Mouse (Mus musculus) intestine, embryonic 15.5 days (tissue): Measurements from ENCODE around the gene Ube2c. TPM values are rescaled to one million over a fixed set of nuclear protein-coding genes. Genes with fewer than 3 reads are reported as not detected.

Experiments used
- ATAC-seq: fragments of 200-750 bp; cut with Nextera tagmentation; 2 replicates; pipeline ENCODE4 v1.8.0; 2017; ENCODE audit warnings: moderate TSS enrichment, moderate library complexity
- H3K27ac ChIP-seq: fragments of 300-500 bp; sonication (generic); 2 replicates; pipeline ENCODE4 v1.5.1; 2015; ENCODE audit warnings: mild to moderate bottlenecking, inconsistent platforms
- H3K27me3 ChIP-seq: fragments of 300-500 bp; sonication (generic); replicated peaks from 2 replicates; pipeline ENCODE4 v1.6.1; 2015; ENCODE audit warnings: inconsistent platforms
- H3K36me3 ChIP-seq: fragments of 300-500 bp; sonication (generic); 2 replicates; pipeline ENCODE4 v1.6.1; 2015; ENCODE audit warnings: inconsistent platforms
- H3K4me1 ChIP-seq: fragments of 300-500 bp; sonication (generic); replicated peaks from 2 replicates; pipeline ENCODE4 v1.6.1; 2015; ENCODE audit warnings: inconsistent platforms
- H3K4me2 ChIP-seq: fragments of 300-500 bp; sonication (generic); replicated peaks from 2 replicates; pipeline ENCODE4 v1.6.1; 2015; ENCODE audit warnings: mild to moderate bottlenecking, inconsistent platforms
- H3K4me3 ChIP-seq: fragments of 300-500 bp; sonication (generic); replicated peaks from 2 replicates; pipeline ENCODE4 v1.5.1; 2015; ENCODE audit warnings: inconsistent platforms
- H3K9ac ChIP-seq: fragments of 300-500 bp; sonication (generic); 2 replicates; pipeline ENCODE4 v1.6.1; 2015; ENCODE audit warnings: inconsistent platforms
- H3K9me3 ChIP-seq: fragments of 300-500 bp; sonication (generic); 2 replicates; pipeline ENCODE4 v1.6.1; 2016; ENCODE audit warnings: inconsistent platforms
- WGBS: fragments of 180-500 bp; shearing (Covaris S2); methylation state at CpG from one replicate; pipeline ENCODE4 v1.1.7; 2015; 5-methylcytosine and 5-hydroxymethylcytosine counted together
- polyA plus RNA-seq: library from polyadenylated mRNA; unstranded; fragments of >200 nt; fragmentation: Nextera tagmentation; extraction: Ambion mirVana; gene quantifications from 2 replicates; pipeline ENCODE4 v1.2.1, GENCODE M21; 2015

Gene Ube2c
- polyA plus RNA-seq, 1 experiment from 2014 or later = 431 TPM

DNA sequence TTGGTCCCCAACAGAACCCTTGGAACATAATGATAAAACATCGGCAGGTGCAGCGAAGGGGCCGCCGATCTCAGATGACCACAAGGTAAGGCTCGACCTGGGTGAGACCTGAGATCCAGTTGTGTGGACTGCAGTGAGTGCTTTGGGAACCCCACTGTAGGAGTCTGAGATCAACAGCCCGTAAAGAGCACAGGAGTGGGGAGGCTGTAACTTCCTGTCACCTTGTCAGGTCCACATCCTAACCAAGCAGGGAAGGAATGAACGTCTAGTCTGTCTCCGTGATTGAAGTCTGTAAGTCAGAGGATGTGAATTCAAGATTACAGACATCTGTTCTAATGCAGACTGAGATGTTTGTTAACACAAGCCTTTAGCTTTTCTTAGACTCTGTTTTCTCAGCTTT is 23.0 kb upstream of the Ube2c start:
- Histone ChIP-seq H3K9ac (peak overlapping the region; percentile 90), H3K4me2 (peak overlapping the region; percentile 66), H3K4me1 (peaks cover 16% of the 10 kb centered on the region), H3K36me3 (peaks cover 4% of the 10 kb centered on the region; the same call in 1 of the 2 replicates), H3K9me3 (no peaks in the 10 kb centered on the region), H3K4me3 (peak overlapping the region; percentile 84), H3K27me3 (no peaks in the 10 kb centered on the region), H3K27ac (no peak overlapping the region)
- WGBS = 41% methylated on average over 8 of the region's 8 CpGs
- no peak for ATAC-seq

DNA sequence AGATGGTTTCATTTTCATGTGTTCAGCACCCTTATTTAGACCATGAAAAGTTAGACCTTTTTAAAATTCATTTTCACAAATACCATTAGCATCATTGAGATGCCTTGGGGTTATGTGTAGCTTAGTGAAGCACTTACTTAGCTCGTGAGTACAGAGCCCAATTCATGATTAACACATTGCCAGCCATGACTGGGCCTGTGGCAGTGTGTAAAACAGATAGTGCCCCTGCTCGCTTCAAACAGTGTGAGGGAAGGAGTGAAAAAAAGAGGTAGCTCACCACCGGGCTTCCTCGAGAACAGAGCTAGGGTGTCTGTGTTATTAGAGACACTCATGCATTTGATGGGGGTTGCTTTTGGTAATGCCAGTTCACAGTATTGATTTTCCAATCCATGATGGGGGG is 21.5 kb upstream of the Ube2c start:
- H3K36me3 ChIP-seq = peaks cover 6% of the 10 kb centered on the region; the same call in 1 of the 2 replicates
- no peak overlapping the region for H3K27ac ChIP-seq
- ATAC-seq = no peak
- WGBS = 88% methylated on average over 4 of the region's 4 CpGs
- H3K9ac ChIP-seq = no peak overlapping the region
- peaks cover 16% of the 10 kb centered on the region for H3K4me1 ChIP-seq
- H3K4me2 ChIP-seq = no peak overlapping the region
- H3K4me3 ChIP-seq = no peak overlapping the region
- no peaks in the 10 kb centered on the region for H3K27me3 ChIP-seq
- no peaks in the 10 kb centered on the region for H3K9me3 ChIP-seq

DNA sequence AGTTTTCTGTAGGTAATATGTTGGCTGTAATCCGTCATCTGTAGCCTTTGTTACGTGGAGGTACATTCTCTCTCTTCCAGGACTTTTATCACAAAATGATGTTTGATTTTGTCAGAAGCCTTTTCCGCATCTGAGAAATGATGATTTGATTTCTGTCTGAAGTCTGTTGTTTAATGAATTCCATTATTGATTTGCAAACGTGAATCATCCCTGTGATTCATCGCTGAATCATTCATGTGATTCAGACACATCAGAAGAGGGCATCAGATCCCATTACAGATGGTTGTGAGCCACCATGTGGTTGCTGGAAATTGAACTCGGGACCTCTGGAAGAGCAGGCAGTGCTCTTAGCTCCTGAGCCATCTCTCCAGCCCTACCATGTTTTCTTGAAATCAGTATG is 20.7 kb upstream of the Ube2c start:
- H3K36me3 ChIP-seq = peaks cover 12% of the 10 kb centered on the region
- H3K4me3 ChIP-seq = no peak overlapping the region
- 88% methylated on average over 6 of the region's 6 CpGs for WGBS
- no peaks in the 10 kb centered on the region for H3K9me3 ChIP-seq
- no peak overlapping the region for H3K4me2 ChIP-seq
- no peaks in the 10 kb centered on the region for H3K27me3 ChIP-seq
- H3K4me1 ChIP-seq = peaks cover 16% of the 10 kb centered on the region
- ATAC-seq = no peak
- H3K9ac ChIP-seq = no peak overlapping the region
- H3K27ac ChIP-seq = no peak overlapping the region

DNA sequence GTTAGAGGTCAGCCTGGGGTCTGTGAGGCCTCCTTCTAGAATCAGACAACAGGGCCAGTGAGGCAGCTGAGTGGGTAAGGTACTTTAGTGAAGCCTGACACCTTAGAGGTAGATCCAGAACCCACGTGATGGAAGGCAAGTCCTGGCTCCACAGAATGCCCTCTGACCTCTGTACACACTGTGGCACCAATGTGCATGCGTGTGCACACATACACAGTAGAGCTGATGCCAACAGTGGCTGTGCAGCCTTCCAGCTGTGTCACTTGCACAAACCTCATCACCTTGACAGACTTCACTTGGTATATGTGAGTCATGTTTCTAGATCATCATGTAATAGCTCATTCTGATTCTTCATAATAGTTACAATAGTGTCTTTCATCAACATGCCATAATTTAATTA is 17.2 kb upstream of the Ube2c start:
- Histone ChIP-seq H3K4me3 (no peak overlapping the region), H3K9ac (no peak overlapping the region), H3K36me3 (peaks cover 43% of the 10 kb centered on the region), H3K4me1 (0 out of 2 replicates have a peak, but pooled peaks cover 1% of the 10 kb centered on the region), H3K9me3 (no peaks in the 10 kb centered on the region), H3K4me2 (no peak overlapping the region), H3K27ac (no peak overlapping the region), H3K27me3 (no peaks in the 10 kb centered on the region)
- 88% methylated on average over 2 of the region's 2 CpGs for WGBS
- no peak for ATAC-seq

DNA sequence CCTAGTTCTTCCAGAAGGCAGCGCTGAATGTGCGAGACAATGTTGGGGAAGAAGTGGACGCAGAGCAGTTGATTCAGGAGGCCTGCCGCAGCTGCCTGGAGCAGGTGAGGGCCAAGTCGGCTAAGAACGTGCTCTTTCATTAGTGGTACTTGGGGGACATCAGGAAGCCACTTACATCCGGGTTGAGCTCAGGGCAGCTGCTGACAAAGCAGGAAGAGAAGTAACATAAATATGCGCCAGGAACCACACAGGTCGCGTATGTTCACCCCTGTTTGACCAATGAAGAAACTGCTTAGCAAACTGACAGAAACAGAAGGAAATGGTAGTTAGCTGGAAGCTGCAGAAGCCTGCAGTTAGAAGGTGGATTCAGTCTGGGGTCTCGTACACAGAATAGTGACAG is 15.6 kb upstream of the Ube2c start:
- Histone ChIP-seq H3K9ac (no peak overlapping the region), H3K27me3 (no peaks in the 10 kb centered on the region), H3K36me3 (peaks cover 50% of the 10 kb centered on the region), H3K4me2 (no peak overlapping the region), H3K9me3 (no peaks in the 10 kb centered on the region), H3K4me1 (no peaks in the 10 kb centered on the region), H3K27ac (no peak overlapping the region), H3K4me3 (no peak overlapping the region)
- ATAC-seq = no peak
- 77% methylated on average over 11 of the region's 11 CpGs for WGBS

DNA sequence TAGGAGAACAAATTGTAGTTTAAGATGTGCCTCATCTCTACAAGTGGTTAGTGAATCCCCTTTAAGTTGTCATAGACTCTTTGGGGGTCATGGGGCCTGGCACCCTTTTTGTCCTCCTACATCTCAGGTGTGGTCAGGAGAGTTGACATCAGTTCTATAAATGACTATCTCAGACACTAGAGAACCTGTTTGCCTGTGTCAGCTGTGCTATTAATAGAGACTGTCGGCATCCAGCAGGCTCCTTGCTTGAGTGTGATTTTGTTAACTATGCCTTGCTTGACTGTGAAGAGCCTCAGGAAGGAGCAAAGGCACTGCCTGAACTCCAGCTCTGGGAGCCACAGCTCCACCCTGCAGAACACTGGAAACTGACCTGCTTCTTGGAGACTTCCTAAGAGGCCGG is 14.9 kb upstream of the Ube2c start:
- Histone ChIP-seq H3K36me3 (peaks cover 54% of the 10 kb centered on the region), H3K27me3 (no peaks in the 10 kb centered on the region), H3K9me3 (no peaks in the 10 kb centered on the region), H3K4me1 (no peaks in the 10 kb centered on the region), H3K4me3 (no peak overlapping the region), H3K9ac (no peak overlapping the region), H3K27ac (no peak overlapping the region), H3K4me2 (no peak overlapping the region)
- ATAC-seq = no peak
- WGBS = 84% methylated on average over 2 of the region's 2 CpGs

DNA sequence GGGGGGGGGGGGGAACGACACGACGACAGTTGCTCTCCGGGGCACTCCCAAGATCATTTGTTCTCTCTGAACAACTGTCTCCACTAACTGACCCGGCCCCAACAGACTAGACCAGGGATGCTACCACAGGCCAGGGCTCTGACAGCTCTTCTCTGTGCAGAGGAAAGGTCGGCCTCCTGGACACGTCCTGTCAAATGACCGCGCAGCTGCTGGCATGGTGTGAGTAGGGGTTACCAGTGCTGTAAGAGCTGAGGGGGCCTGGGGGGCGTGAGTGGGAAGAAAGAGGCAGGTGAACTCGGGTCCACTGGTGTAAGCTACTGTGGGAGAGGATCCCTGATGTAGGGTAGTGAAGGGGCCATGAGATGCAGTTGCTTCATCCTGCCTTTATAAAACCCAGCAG is 11.9 kb upstream of the Ube2c start:
- ATAC-seq = no peak
- H3K27me3 ChIP-seq = no peaks in the 10 kb centered on the region
- no peak overlapping the region for H3K27ac ChIP-seq
- 93% methylated on average over 11 of the region's 11 CpGs for WGBS
- H3K4me3 ChIP-seq = no peak overlapping the region
- H3K4me2 ChIP-seq = no peak overlapping the region
- H3K9ac ChIP-seq = no peak overlapping the region
- H3K9me3 ChIP-seq = no peaks in the 10 kb centered on the region
- no peaks in the 10 kb centered on the region for H3K4me1 ChIP-seq
- H3K36me3 ChIP-seq = peaks cover 71% of the 10 kb centered on the region

DNA sequence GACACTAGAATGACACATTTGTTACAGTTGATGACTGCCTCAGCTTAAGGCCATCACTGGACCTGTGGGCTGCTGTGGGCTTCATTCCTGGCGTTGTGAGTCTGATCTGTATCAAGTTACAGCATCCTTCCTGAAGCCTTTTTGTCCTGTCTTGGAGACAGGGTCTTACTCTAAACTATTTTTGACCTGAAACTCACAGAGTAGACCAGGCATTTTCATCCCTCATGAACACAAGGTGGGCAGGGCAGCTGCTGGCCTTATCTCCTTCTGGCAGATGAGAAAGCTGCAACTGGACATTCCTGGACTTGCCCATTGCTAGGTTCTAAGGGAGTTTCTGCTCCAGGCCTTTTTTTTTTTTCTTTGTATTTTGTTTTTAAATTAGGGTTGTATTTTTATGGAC is 11.0 kb upstream of the Ube2c start:
- no peaks in the 10 kb centered on the region for H3K9me3 ChIP-seq
- peaks cover 71% of the 10 kb centered on the region for H3K36me3 ChIP-seq
- H3K9ac ChIP-seq = no peak overlapping the region
- no peak overlapping the region for H3K4me3 ChIP-seq
- no peak overlapping the region for H3K4me2 ChIP-seq
- ATAC-seq = no peak
- 69% methylated on average over 1 of the region's 1 CpGs for WGBS
- H3K27ac ChIP-seq = no peak overlapping the region
- H3K4me1 ChIP-seq = no peaks in the 10 kb centered on the region
- no peaks in the 10 kb centered on the region for H3K27me3 ChIP-seq

DNA sequence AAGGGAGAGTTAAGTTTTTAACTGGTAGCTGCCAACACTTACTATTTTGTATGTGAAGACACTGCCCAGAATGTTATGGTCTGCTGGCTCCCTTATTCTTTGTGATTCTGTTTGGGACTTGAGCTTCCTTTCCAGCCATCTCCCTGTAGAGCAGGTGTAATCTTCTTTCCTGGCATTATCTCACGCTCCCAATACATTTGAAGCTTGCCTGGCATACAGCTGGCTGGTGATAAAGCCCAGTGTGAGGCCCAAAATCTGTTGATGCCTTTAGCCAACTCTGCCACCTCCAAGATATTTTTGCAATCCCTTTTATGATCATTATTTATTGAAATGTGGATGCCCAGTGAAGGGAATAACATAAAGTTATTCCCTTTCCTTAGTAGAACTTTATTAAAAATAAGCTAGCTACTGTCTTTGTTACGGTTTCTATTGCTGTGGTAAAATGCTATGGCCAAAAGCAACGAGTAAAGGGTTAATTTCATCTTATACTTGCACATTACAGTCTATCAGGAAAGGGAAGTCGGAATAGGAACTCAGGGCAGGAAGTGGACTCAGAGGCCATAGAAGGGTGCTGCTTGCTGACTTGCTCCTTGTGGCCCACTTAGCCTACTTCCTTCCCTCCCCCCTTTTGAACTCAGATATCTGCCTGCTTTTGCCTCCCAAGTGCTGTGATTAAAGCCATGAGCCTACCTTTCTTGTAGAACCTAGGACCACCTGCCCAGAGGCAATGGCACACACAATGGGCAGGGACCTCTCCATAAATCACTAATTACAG is 9.5 kb upstream of the Ube2c start:
- Histone ChIP-seq H3K9ac (no peak overlapping the region), H3K27me3 (no peaks in the 10 kb centered on the region), H3K9me3 (no peaks in the 10 kb centered on the region), H3K4me1 (no peaks in the 10 kb centered on the region), H3K4me2 (no peak overlapping the region), H3K36me3 (peaks cover 63% of the 10 kb centered on the region), H3K27ac (no peak overlapping the region), H3K4me3 (no peak overlapping the region)
- ATAC-seq = no peak
- 81% methylated on average over 4 of the region's 4 CpGs for WGBS

DNA sequence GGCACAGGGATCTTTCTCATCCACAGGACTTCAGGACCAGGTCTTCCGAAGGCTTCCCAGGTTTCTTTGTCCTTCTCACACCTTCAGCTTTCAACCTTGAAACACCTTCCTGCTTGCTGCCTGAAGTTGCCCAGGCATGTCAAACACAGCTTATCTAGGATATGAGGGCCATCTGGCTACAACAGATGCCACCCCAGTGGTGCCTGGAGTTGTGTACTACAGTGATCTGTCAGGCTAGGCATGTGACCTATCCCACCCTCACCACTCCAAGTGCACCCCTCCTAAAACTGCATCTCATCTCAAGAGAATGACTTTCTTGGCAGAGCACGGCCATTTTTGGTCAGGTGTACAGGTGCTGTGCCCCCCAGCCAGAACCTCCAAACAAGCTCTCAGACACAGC is 8.2 kb upstream of the Ube2c start:
- WGBS = 96% methylated on average over 2 of the region's 2 CpGs
- H3K9me3 ChIP-seq = no peaks in the 10 kb centered on the region
- no peak overlapping the region for H3K4me2 ChIP-seq
- H3K9ac ChIP-seq = no peak overlapping the region
- no peaks in the 10 kb centered on the region for H3K4me1 ChIP-seq
- peak; percentile 77; the same call in 1 of the 2 replicates for ATAC-seq
- no peak overlapping the region for H3K27ac ChIP-seq
- peaks cover 58% of the 10 kb centered on the region for H3K36me3 ChIP-seq
- H3K27me3 ChIP-seq = no peaks in the 10 kb centered on the region
- H3K4me3 ChIP-seq = no peak overlapping the region

DNA sequence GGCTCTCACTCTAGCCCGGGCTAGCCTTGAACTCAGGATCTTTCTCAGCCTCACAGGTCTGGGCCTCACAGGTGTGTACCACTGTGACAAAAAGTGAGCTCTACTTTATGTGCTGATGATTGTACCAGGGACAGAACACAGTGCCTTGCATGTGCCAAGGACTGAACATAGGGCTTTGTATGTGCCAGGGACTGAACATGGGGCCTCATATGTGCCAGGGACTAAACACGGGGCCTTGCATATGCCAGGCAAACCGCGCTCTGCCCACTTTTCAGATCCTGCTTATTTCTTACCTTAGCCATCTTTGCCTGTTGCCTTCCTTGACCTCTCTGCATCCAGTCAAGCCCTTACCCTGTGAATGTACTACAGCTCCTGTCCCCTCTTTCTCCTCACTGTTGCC is 7.7 kb upstream of the Ube2c start:
- H3K27me3 ChIP-seq = no peaks in the 10 kb centered on the region
- WGBS = 96% methylated on average over 4 of the region's 4 CpGs
- no peaks in the 10 kb centered on the region for H3K9me3 ChIP-seq
- H3K4me2 ChIP-seq = no peak overlapping the region
- ATAC-seq = no peak
- no peak overlapping the region for H3K9ac ChIP-seq
- no peaks in the 10 kb centered on the region for H3K4me1 ChIP-seq
- peaks cover 54% of the 10 kb centered on the region for H3K36me3 ChIP-seq
- no peak overlapping the region for H3K27ac ChIP-seq
- H3K4me3 ChIP-seq = no peak overlapping the region

DNA sequence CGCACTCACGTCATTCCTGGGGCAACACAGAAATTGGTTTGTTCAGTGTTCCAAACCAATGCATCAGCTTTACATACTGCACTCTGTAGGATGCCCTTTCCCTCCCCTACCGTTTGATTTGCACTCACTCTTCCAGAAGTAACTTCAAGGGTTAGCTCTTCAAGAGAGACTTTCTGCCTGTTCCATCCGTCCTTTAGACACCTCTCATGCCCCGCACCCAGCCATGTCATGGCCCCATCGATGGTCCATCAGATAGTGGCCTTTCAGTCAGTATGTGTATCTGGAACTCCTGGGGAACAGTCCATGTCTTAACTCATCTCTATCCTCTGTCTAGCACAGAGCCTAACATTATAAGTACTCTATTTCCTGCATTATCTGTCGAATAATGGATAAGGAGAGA is 7.1 kb upstream of the Ube2c start:
- Histone ChIP-seq H3K9me3 (no peaks in the 10 kb centered on the region), H3K36me3 (peaks cover 50% of the 10 kb centered on the region), H3K9ac (no peak overlapping the region), H3K27ac (no peak overlapping the region), H3K4me1 (no peaks in the 10 kb centered on the region), H3K4me2 (no peak overlapping the region), H3K27me3 (no peaks in the 10 kb centered on the region), H3K4me3 (no peak overlapping the region)
- WGBS = 94% methylated on average over 7 of the region's 7 CpGs
- ATAC-seq = no peak

DNA sequence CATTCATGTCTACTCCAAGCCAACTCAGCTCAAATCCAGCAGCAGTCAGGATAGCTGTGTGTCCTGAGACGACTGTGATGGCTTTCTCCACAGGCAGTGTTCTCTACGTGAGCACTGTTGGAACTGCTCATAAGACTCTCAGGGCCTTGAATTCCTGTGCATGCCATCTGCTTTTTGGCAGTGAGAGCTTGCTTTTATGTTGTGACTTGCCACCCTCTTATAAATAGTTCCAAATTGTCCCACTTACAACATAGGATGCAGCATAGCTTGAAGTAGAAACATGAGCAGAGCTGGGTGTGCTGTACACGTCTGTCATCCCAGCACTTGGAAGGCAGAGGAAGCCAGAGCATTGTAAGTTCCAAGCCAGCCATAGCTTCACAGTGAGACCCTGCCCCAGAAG is 3.9 kb upstream of the Ube2c start:
- Histone ChIP-seq H3K9ac (no peak overlapping the region), H3K27ac (no peak overlapping the region), H3K4me1 (peaks cover 6% of the 10 kb centered on the region; the same call in 1 of the 2 replicates), H3K4me2 (no peak overlapping the region), H3K4me3 (no peak overlapping the region), H3K27me3 (no peaks in the 10 kb centered on the region), H3K9me3 (no peaks in the 10 kb centered on the region), H3K36me3 (peaks cover 36% of the 10 kb centered on the region)
- no peak for ATAC-seq
- WGBS = 76% methylated on average over 3 of the region's 3 CpGs
